Mouse (Mus musculus): ENCODE data around the gene Acot13. TPM values are rescaled to one million over a fixed set of nuclear protein-coding genes. Genes with fewer than 3 reads are reported as not detected.

The Acot13 gene
- polyA plus RNA-seq, 1 experiment from 2014 or later, result 306 TPM

DNA sequence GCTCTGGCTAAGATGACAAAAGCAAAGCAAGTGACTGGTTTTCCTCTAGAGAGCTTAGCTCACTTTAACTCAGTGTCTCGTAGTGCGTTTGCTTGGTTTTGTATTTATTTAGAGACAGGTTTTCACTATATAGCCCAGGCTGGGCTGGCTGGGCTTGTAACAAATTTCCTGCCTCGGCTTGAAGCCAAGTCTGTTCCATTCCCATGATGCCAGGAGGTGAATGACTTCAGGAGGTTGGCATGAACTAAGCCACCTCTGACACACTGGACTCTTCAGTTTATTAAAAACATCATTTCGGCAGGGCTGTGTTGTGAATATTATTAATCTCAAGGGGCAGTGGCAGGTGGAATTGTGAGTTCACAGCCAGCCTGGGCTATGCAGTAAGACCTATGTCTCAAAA, 5.8 kb downstream of the Acot13 start:
- Histone ChIP-seq H3K9ac (no peak overlapping the region), H3K4me2 (peak overlapping the region; percentile 26; the same call in 1 of the 2 replicates), H3K4me3 (no peak overlapping the region), H3K4me1 (replicated peaks) (peaks cover 30% of the 10 kb centered on the region), H3K27ac (peak overlapping the region; percentile 67), H3K36me3 (peaks cover 1% of the 10 kb centered on the region; the same call in 1 of the 2 replicates), H3K9me3 (replicated peaks) (no peaks in the 10 kb centered on the region), H3K27me3 (no peaks in the 10 kb centered on the region)
- 56% methylated on average over 4 of the region's 4 CpGs for WGBS
- ATAC-seq (replicated peaks; ENCODE audit: insufficient number of reproducible peaks, insufficient read depth, low FRiP score, low read depth), result no peak

DNA sequence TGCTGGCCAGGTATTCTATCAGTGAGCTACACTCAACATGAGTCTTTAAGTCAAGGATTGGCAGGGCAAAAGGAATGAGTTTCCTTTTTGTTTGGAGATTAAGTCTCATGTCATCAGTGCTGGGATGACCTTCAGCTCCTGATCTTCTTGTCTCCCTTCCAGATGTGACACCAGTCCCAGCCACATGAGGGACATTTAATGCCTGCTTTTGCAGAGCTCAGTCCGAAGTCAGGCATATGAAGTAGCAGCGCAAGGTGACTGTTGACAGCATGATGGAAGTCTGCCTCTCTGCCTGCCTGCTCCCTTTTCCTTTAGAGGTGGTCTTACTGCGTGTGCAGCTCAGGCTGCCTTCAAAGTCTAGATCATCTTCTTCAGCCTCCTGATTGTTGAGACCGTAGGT, 6.7 kb downstream of the Acot13 start:
- WGBS, result 65% methylated on average over 4 of the region's 4 CpGs
- H3K9ac ChIP-seq, result no peak overlapping the region
- no peaks in the 10 kb centered on the region for H3K27me3 ChIP-seq
- H3K36me3 ChIP-seq, result peaks cover 8% of the 10 kb centered on the region
- ATAC-seq (replicated peaks; ENCODE audit: insufficient number of reproducible peaks, insufficient read depth, low FRiP score, low read depth), result no peak
- no peak overlapping the region for H3K4me3 ChIP-seq
- H3K27ac ChIP-seq, result peak overlapping the region; percentile 67; the same call in 1 of the 2 replicates
- H3K4me1 ChIP-seq (replicated peaks), result peaks cover 30% of the 10 kb centered on the region
- H3K9me3 ChIP-seq (replicated peaks), result no peaks in the 10 kb centered on the region
- no peak overlapping the region for H3K4me2 ChIP-seq

DNA sequence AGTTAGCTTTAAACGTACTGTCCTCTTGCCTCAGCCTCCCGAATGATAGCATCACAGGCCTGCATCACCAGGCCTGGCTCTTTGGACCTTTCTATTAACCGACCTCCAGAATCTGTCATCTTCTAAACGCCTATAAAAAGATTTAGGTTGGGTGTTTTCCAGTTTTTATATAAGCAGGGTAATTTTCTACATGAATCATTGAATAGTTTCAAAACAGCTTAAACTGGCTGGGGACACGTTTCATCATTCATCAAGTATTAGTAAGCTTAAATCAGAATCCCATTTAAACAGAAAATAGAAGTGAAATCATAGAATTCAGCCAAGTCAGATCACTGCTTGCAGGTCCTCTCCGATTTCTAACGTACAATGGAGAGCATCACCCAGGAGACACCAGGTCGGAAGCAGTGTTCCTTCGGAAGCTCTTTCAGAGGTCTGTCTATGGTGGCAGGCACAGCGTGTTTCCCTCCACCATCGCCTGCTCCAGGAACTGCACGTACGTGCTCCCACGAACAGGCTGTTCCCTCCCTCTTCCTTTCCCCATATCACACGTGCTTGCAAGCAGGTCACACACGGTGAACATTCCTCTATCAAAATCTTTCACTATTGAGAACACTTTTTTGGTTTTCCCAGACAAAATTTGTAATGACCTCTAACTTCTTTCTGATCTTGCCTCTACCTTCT, 8.5 kb downstream of the Acot13 start:
- Histone ChIP-seq H3K4me2 (no peak overlapping the region), H3K27ac (no peak overlapping the region), H3K4me3 (no peak overlapping the region), H3K36me3 (peaks cover 16% of the 10 kb centered on the region), H3K4me1 (replicated peaks) (peaks cover 30% of the 10 kb centered on the region), H3K27me3 (no peaks in the 10 kb centered on the region), H3K9ac (no peak overlapping the region), H3K9me3 (replicated peaks) (no peaks in the 10 kb centered on the region)
- WGBS, result 84% methylated on average over 16 of the region's 16 CpGs
- ATAC-seq (replicated peaks; ENCODE audit: insufficient number of reproducible peaks, insufficient read depth, low FRiP score, low read depth), result no peak

DNA sequence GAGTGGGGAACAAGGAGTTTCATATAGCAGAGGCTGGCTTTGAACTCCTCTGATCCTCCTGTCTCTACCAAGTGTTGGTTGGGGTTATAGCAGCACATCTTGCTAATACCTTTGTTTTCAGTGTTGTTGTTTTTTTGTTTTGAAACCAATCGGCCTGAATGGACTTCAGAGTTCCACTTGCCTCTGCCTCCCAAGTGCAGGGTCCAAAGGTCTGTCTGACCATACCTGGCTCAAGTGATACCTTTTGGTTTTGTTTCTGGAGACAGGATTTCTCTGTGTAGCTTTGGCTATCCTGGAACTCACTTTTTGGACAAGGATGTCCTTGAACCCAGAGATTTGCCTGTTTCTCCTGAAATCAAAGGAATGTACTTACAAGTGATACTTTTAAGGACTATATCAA, 11.4 kb downstream of the Acot13 start:
- H3K27me3 ChIP-seq, result no peaks in the 10 kb centered on the region
- no peaks in the 10 kb centered on the region for H3K9me3 ChIP-seq (replicated peaks)
- no peak for ATAC-seq (replicated peaks; ENCODE audit: insufficient number of reproducible peaks, insufficient read depth, low FRiP score, low read depth)
- no peak overlapping the region for H3K4me2 ChIP-seq
- H3K4me1 ChIP-seq (replicated peaks), result peaks cover 6% of the 10 kb centered on the region
- peaks cover 20% of the 10 kb centered on the region for H3K36me3 ChIP-seq
- no peak overlapping the region for H3K4me3 ChIP-seq
- H3K9ac ChIP-seq, result no peak overlapping the region
- no peak overlapping the region for H3K27ac ChIP-seq
- 71% methylated on average over 1 of the region's 1 CpGs for WGBS

DNA sequence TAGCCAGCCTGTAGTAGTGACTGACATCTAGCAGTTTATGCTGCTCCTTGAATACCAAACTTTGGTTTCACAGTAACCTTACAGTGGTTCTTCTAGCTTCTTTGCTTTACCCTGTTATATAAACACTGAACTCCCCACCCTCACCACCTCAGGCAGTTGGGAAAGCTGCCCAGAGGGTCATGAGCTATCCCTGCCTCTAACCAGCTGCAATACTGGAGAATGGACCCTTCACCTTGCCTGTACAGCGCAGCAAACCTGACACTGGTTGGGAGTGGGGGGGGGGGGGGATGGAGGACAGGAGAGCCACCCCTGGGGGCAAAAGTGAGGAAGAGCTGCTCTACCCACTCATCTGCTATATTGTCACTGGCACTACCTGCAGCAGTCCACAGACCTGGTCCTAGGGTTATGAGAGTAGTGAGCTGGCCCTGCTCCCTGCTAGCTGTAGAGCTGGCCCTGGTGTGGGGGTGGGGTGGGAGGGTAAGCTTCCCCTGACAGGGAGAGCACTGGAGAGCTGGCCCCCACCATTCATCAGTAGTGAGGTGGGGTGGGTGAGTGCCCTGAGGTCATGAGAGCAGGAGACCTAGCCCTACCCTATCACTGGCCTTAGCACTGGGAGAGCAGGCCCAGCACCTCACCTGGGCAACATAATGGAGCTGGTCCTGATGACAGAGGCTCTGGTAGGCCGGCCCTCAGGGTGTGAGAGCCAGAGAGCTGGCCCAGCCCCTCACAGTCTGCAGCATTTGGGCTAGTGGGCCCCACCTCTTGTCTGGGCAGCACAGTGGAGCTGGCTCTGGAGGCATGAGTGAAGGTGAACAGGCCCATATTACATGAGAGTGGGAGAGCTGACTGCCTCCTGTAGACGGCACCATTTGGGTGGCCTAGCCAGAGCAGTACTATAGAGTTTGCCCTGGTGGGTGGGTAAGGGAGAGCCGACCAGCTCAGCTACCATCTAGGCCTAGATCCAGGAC, 14.9 kb downstream of the Acot13 start:
- no peaks in the 10 kb centered on the region for H3K4me1 ChIP-seq (replicated peaks)
- no peaks in the 10 kb centered on the region for H3K9me3 ChIP-seq (replicated peaks)
- H3K36me3 ChIP-seq, result peaks cover 48% of the 10 kb centered on the region
- no peak overlapping the region for H3K9ac ChIP-seq
- no peak overlapping the region for H3K4me2 ChIP-seq
- H3K27ac ChIP-seq, result no peak overlapping the region
- 54% methylated on average over 4 of the region's 4 CpGs for WGBS
- no peaks in the 10 kb centered on the region for H3K27me3 ChIP-seq
- H3K4me3 ChIP-seq, result no peak overlapping the region
- peak; percentile 54 for ATAC-seq (replicated peaks; ENCODE audit: insufficient number of reproducible peaks, insufficient read depth, low FRiP score, low read depth)

DNA sequence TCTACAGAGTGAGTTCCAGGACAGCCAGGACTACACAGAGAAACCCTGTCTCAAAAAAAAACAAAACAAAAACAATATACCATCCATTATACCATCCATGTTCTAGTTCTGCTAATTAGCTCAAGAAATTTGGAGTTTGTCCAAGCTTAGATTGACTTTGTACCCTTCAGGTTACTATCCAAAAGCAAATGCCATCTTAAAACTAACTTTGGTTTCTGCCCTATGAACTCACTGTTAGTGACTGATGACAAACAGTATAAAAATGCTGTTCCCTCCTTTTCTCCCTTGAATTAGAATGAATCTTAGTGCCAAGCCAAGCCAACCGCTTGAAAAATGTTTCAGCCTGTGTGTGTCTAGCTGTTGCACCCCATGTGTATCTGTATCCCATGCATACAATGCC, 16.7 kb downstream of the Acot13 start:
- no peaks in the 10 kb centered on the region for H3K9me3 ChIP-seq (replicated peaks)
- H3K27me3 ChIP-seq, result no peaks in the 10 kb centered on the region
- WGBS, result 90% methylated on average over 1 of the region's 1 CpGs
- peaks cover 57% of the 10 kb centered on the region for H3K36me3 ChIP-seq
- no peak overlapping the region for H3K9ac ChIP-seq
- no peak overlapping the region for H3K4me2 ChIP-seq
- H3K4me1 ChIP-seq (replicated peaks), result no peaks in the 10 kb centered on the region
- ATAC-seq (replicated peaks; ENCODE audit: insufficient number of reproducible peaks, insufficient read depth, low FRiP score, low read depth), result no peak
- H3K4me3 ChIP-seq, result no peak overlapping the region
- peak overlapping the region; percentile 20; the same call in 1 of the 2 replicates for H3K27ac ChIP-seq

DNA sequence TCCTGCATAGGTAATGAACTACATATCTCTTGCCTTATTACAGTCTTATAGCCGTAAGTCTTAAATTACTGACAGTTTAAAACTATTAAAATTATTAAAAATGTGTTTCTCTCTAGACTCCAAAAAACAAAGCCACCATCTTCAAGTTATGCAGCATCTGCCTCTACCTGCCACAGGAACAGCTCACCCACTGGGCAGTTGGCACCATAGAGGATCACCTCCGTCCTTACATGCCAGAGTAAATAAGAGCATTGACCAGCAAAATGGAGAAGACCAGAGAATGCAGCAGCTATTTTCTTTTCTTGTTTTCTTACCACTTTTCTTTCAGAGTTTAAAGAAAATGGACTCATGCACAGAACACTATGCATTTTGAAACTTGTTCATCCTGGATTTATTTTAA, 18.8 kb downstream of the Acot13 start:
- WGBS, result 97% methylated on average over 2 of the region's 2 CpGs
- Histone ChIP-seq H3K4me3 (no peak overlapping the region), H3K4me1 (replicated peaks) (no peaks in the 10 kb centered on the region), H3K27me3 (no peaks in the 10 kb centered on the region), H3K4me2 (no peak overlapping the region), H3K9me3 (replicated peaks) (no peaks in the 10 kb centered on the region), H3K36me3 (peaks cover 66% of the 10 kb centered on the region), H3K9ac (no peak overlapping the region), H3K27ac (no peak overlapping the region)
- ATAC-seq (replicated peaks; ENCODE audit: insufficient number of reproducible peaks, insufficient read depth, low FRiP score, low read depth), result no peak

DNA sequence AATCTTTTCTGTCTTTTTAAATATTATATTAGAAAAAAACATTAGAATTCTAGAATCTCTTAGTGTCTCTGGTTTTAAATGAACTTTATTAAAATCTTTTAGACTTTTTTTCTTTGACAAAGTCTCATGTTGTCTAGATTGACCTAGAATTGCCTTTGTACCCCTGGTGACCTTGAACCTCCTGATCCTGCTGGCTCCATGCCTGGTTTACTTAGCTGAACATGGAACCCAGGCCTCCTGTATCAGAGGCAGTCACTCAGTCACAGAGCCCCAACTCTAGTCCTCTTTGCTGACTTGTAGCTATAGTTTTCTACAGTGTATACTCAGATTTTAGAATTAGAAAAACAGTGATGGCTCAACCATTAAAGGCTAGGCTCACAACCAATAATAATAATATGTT, 25.3 kb downstream of the Acot13 start:
- Histone ChIP-seq H3K4me3 (no peak overlapping the region), H3K27ac (no peak overlapping the region), H3K9me3 (replicated peaks) (no peaks in the 10 kb centered on the region), H3K27me3 (no peaks in the 10 kb centered on the region), H3K9ac (no peak overlapping the region), H3K4me2 (no peak overlapping the region), H3K4me1 (replicated peaks) (peaks cover 22% of the 10 kb centered on the region), H3K36me3 (peaks cover 48% of the 10 kb centered on the region)
- ATAC-seq (replicated peaks; ENCODE audit: insufficient number of reproducible peaks, insufficient read depth, low FRiP score, low read depth), result no peak

DNA sequence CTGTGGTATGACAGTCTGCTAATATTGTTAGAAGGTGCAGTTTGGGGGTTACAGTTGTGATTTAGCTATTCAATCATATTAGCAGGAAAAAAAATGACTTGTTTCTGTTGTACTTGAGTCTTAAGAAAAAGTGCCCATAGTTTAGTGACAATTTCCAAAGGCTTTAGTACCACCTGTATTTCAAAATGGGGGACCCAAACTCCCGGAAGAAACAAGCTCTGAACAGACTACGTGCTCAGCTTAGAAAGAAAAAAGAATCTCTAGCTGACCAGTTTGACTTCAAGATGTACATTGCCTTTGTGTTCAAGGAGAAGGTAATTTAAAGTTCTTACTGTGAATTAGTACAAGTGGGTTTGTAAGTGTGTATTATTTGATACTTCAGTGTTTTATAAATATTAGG, 28.1 kb downstream of the Acot13 start:
- no peaks in the 10 kb centered on the region for H3K9me3 ChIP-seq (replicated peaks)
- no peaks in the 10 kb centered on the region for H3K27me3 ChIP-seq
- H3K4me2 ChIP-seq, result peak overlapping the region; percentile 82
- WGBS, result 10% methylated on average over 2 of the region's 2 CpGs
- peaks cover 22% of the 10 kb centered on the region for H3K4me1 ChIP-seq (replicated peaks)
- no peak for ATAC-seq (replicated peaks; ENCODE audit: insufficient number of reproducible peaks, insufficient read depth, low FRiP score, low read depth)
- H3K27ac ChIP-seq, result peak overlapping the region; percentile 24; the same call in 1 of the 2 replicates
- H3K4me3 ChIP-seq, result peak overlapping the region; percentile 98
- H3K9ac ChIP-seq, result peak overlapping the region; percentile 100
- H3K36me3 ChIP-seq, result peaks cover 24% of the 10 kb centered on the region

DNA sequence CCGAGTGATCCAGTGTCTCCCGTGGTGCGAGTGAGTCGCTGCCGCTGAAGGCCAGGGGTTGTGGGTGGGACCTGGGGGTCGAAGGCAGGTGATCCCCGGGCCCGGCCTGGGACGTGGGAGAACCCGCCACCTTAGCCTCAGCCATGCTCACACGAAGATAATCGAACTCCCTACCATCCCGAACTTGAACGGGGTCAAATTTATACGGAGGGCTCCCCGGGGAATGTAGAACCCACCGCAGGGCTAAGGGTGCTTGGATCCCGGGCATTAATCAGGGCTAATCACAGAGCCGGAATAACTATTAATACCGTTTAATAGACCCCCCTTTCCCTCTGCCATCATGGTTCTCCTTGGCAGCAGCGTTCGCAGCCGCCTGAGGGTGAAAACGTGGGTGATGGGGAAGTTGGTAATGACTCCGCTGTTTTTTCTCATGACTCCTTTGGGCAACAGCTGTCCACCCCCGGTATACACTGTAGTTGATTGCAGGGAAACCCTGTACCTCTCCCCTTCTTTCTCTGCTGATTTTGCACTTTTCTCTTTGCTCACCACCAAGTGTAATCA, 29.1 kb downstream of the Acot13 start:
- H3K27me3 ChIP-seq, result no peaks in the 10 kb centered on the region
- H3K4me3 ChIP-seq, result peak overlapping the region; percentile 98
- WGBS, result under 1% methylated on average over 26 of the region's 26 CpGs
- peaks cover 14% of the 10 kb centered on the region for H3K36me3 ChIP-seq
- H3K27ac ChIP-seq, result peak overlapping the region; percentile 100
- H3K9me3 ChIP-seq (replicated peaks), result no peaks in the 10 kb centered on the region
- ATAC-seq (replicated peaks; ENCODE audit: insufficient number of reproducible peaks, insufficient read depth, low FRiP score, low read depth), result no peak
- peak overlapping the region; percentile 82 for H3K4me2 ChIP-seq
- H3K4me1 ChIP-seq (replicated peaks), result peaks cover 22% of the 10 kb centered on the region
- peak overlapping the region; percentile 100 for H3K9ac ChIP-seq

DNA sequence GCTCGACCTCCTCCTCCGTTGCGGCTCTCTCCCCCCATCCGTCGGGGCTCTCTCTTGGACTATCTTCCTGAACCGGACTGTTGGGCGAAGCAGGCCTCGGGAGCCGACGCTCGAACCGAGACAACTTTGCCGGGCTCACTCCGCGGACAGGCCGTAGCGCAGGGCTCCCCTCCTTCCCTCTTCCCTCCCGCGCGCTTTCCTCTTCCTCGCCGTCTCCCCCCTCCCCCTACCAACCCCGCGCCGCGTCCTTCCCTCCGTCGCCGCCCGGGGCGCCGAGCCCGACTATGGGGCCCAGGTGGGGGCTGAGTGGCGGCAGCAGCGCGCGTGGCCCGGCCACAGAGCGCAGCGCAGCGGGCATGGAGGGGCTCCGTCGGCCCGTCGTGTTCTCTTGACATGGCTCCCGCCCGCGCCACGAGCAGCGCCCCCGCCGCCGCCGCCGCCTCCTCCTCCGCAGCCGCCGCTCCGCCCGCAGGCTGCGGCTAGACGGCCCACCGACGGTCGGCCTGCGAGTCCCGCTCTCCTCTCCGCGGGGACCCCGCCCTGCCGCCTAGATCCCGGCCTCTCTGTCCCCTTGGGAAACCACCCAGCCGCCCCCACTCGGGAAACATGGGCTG, 29.9 kb downstream of the Acot13 start, which contains the start of gene BC005537:
Gene BC005537 (plus strand): TSS at position 350 of the 614 bp plus-strand sequence.
- H3K4me3 ChIP-seq, result peak within 1 kb of the TSS; percentile 98
- peak within 1 kb of the TSS; percentile 100 for H3K9ac ChIP-seq
- peaks cover 10% of the 10 kb centered on the region; the same call in 1 of the 2 replicates for H3K36me3 ChIP-seq
- no peaks in the 10 kb centered on the region for H3K9me3 ChIP-seq (replicated peaks)
- H3K27ac ChIP-seq, result peak within 1 kb of the TSS; percentile 100
- H3K4me1 ChIP-seq (replicated peaks), result peaks cover 22% of the 10 kb centered on the region
- peak; percentile 65 for ATAC-seq (replicated peaks; ENCODE audit: insufficient number of reproducible peaks, insufficient read depth, low FRiP score, low read depth)
- WGBS, result under 1% methylated on average over 70 of the region's 74 CpGs
- H3K4me2 ChIP-seq, result peak within 1 kb of the TSS; percentile 82
- no peaks in the 10 kb centered on the region for H3K27me3 ChIP-seq
